Mouse (Mus musculus) ovary, postnatal 14 days (tissue): ENCODE data around the gene Commd9.

Source experiments
- DNase-seq: peaks from one replicate; pipeline ENCODE4 v3.0.0; 2022; ENCODE audit warnings: low spot score

Commd9 gene

DNA sequence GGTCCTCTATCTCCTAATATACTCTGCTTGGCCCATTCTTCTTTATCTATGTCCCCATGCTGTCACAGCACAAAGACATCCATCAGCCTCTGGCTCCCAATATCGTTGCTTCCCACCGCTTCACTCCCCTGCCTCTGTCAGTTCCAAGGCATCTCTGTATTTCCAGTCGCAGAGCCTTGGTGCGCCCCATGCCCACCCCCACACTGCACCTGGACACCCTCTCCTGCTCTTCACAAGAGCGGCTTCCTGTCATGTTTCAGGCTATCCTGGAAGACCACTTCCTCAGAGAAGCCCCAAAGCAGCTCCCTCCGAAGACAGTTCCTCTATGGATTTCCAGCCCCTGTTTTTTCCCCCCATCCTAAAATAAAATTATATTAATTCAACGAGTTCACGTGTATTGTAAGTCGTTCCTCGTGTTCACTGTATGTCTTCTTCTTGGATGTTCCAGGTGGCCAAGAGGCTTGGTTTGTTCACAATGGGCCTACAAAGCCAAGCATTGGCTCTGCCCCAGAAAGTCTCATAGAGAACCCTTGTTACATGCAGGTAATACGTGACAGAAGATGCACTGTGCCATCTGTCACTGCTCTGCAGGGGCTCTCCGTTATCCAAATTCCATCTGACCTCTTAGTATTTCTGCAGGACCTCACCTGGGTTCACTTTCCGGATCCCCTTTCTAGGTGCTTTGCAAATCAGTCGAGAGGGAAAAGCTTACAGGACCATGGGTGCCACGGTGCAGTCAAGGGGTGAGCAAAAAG, 23.5 kb downstream of the Commd9 start:
- no peak for DNase-seq

DNA sequence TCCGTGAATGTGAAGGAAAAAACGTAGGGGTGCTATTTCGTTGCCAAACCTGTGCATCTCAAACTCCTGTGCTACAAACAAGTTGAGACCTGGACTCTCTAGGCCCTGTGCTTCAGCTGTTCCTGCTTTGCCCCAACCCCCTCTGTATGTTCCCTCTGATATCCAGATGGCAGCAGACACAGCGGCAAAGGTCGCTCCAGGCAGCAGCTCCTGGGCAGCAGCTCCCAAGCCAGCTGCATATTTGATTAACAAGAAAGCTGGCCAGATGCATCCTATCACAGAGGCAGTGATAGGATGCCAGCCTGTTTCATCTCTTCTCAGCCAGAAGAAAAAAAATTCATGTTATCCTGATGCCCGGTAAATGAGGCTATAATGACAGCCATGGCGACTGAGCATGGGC, 32.5 kb downstream of the Commd9 start:
- DNase-seq: no peak

DNA sequence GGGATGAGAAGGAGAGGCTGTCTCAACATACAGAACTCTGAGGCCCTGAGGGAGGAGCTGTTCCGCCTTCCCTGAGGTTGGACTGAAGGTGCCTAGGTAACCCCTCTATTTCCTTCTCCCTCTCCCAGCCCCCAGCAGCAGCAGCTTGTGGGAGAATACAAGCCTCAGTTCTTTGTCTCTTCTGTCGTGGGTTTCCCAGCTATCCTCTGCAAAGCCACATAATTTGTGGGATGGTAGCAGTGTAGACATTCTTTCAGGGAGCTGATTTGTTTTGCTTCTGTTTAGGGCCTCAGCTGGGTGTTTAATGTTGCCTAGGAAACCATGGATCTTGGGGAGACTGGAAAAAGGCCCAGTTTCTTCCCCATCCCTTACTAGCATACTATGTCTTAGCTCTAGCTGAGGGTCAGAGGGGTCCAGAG, 34.1 kb downstream of the Commd9 start:
- DNase-seq: no peak

DNA sequence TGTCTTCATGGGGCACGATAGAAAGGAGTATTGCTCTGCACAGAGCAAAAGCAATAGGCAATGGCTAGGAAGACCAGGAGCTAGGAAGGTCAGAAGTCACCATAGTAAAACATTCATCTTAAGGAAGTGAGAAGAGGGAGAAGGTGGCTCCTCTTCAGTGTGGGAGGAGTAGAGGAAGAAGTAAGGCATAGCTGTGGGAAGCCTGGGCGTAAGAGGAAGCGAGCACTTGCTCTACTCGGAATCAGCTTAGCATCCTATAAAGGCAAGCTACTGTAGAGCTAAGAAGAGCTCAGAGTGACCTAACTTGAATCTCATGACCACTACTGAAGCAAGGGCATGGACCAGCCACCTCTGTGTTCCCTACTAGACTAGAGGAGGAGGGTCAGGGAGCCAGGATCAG, 36.3 kb downstream of the Commd9 start:
- DNase-seq: no peak

DNA sequence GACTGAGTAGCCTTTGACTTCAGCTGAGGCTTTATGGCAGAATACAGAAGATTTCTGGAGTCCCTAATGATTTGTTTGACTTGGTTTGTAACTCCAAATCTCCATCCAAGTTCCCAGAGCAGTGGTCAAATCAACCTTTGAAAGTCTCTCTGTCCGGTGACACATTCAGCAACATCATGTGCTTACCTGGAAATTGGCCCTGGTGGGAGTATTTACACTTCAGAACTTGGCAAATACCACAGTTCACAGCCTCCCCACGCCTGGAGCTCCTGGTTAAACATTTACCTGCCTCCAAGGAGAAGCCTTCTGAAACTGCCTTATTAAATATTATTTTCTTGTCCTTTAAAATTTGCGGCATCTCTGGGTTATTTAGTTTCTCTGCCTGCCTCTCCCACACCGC, 37.1 kb downstream of the Commd9 start:
- no peak for DNase-seq

DNA sequence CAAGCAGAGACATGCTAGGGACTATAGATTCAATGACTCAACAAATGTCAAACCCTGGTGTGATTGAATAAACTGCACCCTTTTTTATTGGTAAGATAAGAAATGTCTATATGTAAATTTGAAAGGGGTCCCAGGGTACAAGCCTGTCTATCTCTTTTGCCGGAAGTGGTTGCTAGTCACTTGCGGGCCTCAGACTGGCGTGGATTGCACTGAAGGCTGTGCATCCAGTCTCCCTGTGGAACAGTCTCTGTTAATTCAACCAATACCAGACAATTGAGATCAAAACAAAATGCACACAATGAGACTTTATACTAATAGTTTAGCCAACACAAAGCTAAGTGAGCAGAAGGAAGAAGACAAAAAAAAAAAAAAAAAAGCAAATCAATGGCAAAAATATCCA, 39.1 kb downstream of the Commd9 start:
- DNase-seq: no peak

DNA sequence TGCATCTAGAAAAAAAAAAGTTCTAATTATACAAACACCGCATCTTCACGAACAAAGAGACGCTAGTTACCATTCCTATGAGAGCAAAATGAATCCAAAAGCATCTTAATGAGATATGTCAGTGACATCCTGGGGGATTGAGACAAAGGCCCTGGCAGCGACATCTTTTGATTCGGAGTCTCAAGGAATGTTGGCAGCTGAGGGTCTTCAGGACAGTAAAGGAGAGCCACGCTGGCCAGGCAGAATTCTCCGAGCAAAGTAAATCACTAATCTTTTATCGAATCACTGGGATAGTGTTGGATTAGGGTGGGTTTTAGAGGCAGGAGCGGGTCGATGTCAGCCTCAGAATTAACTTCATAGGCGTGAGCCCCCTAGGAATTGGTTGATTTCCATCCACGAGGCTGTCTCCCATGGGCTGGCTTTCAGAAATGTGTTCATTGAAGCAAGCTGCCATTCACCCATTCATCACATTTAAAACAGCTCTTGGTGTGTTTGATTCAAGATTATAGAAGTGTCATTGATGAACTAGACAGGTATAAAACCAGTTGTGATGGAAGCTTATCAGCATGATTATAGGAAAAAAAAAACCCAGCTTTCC, 39.6 kb downstream of the Commd9 start:
- DNase-seq: no peak

DNA sequence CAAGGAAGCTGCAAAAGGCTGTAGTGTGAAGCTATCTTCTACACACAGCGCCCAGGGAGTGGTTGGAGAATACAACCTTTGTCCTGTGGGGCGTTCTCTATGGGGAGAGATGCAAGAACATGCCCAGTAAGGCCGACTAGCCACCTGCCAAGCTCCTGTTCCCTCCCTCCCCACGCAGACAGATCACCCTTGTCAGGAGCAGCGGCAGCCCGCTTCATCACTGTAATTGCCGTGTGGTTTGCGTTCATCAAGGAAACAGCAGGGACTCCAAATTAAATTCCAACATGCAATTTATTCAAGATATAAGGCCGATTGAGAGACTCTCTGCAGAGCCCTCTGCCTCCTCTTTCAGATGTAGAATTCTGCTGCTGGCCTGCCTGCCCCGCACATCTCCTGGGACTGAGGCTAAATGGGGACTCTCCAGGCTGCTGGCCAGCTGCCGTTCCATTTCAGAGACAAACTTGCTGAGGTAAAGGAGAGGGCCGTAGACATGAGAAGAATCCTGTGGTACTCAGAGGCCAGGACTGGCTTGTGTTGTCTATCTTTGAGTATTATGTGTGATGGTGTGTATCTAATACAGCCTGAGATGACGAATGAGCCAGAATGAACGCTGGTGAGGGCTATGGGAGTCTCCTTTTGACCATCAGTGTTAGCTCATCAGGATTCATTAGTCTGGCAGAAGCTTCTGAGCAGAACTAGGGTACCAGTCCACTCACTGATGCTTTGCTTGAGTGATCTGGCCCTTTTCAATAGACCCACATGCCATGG, 46.3 kb downstream of the Commd9 start:
- DNase-seq: no peak

DNA sequence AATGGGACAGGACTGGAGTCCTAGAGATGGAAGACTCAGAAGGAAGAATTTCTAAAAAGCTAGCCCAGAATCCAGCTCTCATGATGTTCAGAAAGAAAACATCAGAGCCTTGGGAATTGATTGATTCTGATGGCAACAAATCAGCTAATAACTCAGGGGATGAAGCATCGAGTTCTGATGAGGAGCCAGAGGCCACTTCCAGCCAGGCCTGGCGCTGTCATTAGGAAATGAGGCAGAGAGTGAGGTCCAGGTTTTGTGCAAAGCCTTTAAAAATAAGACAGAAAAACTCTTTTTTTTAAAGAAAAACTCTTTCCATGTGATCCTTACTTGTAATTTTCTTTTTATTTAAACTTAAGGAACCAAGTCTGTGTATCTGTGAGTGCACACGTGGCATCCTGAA, 47.3 kb downstream of the Commd9 start:
- no peak for DNase-seq

DNA sequence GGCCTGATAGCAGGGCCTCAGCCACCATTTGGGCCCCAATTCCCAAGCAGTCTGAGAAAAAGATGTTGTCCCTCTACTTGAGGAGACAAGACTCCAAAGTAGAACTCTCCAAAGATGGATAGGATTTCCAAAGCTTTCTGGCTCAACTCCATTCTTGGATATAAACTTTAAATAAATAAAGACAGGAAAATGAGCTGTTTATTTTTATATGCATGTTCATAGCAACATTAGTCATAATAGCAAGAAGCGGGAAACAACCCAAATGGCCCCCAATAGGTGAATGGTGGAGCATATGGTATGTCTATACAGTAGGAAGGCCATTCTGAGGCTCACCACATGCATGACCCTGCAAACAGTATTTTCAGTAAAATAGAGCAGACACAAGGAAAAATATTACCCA, 49.0 kb downstream of the Commd9 start:
- DNase-seq: no peak

DNA sequence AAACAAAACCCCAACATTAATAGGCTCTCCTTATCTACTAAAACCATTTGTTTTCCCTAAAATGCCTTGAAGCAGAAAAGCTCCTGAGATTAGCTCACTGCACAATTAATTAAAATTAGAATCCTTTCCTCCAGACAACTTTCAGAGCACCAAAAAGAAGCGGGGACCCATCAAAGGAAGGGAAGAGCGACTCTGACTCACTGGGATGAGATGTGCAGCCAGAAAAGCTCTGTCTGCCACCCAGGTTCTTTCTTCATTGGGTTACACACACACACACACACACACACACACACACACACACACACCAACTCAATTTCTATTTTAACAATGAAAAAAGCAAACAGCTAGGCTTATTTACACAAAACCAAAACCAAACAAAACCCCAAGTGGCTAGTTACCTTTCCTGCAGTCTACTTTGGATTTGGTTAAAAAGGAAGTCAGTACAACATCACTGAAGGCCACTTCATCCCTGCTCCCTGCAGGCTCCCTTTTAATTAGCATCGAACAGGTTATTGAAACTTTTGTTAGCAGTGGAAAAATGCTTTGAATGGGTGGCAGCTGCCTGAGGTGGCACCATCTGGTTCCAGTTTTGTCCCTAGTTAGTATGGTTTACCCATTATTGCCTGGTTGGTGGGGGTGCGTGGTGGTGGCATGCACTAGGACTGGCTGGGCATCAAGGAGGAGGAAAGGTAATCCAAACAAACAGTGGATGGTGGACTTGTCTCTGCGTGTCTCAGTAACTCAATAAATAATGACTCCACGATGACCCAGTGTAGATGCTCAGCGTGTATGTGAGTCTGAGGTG, 64.9 kb downstream of the Commd9 start:
- no peak for DNase-seq
